Mouse (Mus musculus) adipocyte (in vitro differentiated cells): Measurements from ENCODE around the gene Itih5.

Source experiments
- DNase-seq: peaks from one replicate; pipeline ENCODE4 v3.0.0-alpha.2; 2016; ENCODE audit warnings: low spot score

Gene Itih5

DNA sequence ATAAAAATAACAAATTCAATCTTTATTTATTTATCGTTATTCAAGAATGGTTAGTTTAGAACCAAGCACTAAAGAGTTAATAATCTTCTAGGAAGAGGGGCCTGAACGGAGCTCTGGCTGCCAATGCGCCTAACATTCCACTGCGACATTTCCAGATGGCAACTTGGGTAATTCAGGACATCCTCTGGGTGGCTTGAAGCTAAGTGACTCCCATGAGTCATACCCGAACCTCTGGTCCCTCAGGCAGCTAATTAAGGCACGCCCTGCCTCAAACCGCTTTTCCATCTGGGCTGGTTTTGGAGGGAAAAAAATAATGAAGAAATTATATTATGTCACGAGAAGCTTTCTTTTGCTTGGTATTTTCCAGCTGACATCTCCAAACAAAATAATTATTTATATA, 14.6 kb downstream of the Itih5 start:
- no peak for DNase-seq

DNA sequence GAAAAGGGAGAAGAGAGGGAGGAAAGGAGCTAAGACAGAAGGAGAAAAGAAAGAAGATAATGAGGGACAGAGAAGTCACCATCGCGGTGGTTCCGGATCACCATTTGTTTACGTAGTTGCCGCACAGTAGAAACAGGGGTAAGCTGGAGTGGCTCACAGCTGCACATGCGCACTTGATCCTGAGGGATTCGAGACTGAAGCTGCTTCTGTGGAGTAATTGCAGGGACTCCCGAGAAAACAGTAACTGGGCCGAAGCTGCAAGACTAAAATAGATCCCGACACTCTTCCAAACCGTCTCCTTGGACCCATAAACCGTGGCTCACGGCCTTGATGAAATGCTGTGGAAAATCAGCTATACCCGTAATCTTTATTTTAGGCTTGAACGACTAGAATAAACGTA, 16.6 kb downstream of the Itih5 start:
- no peak for DNase-seq

GRCm38 (mm10) chr2:10193553-10193952, 40.2 kb downstream of the Itih5 start:
- peak; percentile 14 for DNase-seq

- DNase-seq = no peak
Measured at GRCm38 (mm10) chr2:10195162-10195561, 41.8 kb downstream of the Itih5 start.

DNA sequence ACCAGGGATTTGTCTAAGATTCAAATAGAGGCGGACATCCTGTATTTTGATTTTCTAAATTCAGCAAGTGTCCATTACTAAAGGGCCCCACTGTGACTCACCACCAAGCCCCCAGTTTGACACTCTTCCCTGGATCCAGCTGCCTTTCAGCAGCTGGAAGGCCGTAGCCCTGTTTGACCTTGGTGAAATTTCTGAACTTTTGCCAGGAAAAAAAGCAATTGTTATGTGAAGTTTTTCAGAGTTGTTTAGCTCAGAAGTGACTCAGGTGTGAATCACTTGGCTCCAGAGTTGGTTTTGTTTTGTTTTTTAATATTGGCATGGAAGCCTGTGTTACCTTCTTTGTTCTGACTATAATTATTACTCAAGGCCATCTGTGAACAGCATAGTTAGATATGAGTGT, 46.0 kb downstream of the Itih5 start:
- no peak for DNase-seq

DNA sequence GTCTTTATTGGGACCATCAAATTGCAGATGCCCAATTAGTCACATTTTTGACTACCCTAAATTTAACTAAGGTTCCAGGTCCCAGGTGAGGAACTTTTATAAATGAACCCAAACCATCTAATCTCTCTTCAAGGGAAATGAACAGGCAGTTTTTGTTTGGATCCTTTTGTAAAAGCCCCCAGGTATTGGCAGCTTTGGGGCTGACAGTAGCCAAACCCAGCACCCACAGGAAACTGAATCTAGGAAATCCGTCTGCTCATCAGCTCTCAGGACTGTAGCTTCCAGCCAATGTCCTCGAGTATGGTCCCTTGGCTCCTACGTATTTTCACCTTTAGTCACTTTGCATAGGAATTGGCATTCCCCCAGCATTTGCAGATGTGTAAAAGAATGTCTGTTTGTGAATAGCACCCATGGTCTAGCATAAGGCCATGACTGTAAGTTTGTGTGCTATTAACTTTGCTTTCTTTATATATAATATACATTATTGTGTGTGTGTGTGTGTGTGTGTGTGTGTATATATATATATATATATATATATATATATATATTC, 47.4 kb downstream of the Itih5 start:
- no peak for DNase-seq

GRCm38 (mm10) chr2:10204301-10204700, 50.9 kb downstream of the Itih5 start:
- peak; percentile 11 for DNase-seq

DNA sequence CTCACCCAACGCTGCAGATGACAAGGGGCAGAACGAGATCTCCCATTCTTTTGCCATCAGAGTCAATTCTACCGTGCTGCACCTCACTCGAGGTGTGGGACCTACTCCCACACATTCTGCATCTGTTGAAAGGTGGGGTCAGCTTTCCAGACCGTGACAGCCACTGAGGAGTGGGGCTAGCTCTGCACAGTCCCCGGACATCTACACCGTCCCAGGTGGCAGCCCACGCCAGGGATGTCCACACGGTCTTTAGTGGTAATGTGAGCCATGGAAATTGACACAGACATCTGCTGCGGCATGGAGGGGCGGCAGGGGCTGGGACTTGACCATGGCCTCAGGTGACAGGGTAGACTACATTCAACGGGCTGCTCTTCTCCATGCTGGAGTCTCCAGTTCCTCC, 60.1 kb downstream of the Itih5 start:
- no peak for DNase-seq

- peak; percentile 72 for DNase-seq
Measured at GRCm38 (mm10) chr2:10215876-10216565, 62.6 kb downstream of the Itih5 start.

- DNase-seq = peak; percentile 67
Measured at GRCm38 (mm10) chr2:10216566-10217247, 63.3 kb downstream of the Itih5 start.

DNA sequence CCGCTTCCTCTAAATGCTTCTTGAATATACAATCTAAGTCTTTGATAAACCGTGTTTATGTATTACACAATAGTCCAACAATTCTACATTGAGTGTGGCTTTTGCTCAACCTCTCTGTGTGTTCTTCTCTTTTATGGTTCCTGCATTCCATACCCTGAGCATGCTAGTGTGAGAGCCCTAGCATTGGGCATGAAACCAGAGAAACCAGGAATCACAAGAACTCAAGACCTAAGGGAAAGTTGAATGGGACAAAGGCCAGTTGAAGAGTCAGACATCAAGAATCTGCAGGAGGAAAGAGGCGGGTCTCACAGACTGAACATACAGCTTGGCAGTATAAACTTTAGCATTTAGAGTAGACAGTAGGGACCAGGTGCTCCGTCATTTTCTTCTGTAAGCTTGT, 68.5 kb downstream of the Itih5 start:
- peak; percentile 32 for DNase-seq

DNA sequence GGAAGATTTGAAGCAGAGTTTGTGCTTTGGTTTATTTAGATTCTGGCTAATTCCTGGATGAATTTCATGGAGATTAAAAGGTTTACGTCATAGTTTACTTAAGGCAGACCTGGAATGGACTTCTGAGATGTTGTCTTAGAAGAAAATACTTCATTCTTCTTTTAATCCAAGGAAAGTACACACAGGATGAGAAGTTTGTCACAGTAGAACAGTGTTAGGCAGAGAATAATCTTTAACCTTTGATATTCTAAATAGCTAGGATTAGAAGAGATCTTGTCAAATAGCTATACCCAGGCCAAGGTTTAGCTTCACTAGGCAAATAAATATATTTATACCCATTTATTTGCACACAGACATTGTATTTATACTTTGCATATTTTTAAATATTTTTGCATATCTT, 73.5 kb downstream of the Itih5 start:
- no peak for DNase-seq

- no peak for DNase-seq
Measured at GRCm38 (mm10) chr2:10231971-10232370, 78.6 kb downstream of the Itih5 start.

DNA sequence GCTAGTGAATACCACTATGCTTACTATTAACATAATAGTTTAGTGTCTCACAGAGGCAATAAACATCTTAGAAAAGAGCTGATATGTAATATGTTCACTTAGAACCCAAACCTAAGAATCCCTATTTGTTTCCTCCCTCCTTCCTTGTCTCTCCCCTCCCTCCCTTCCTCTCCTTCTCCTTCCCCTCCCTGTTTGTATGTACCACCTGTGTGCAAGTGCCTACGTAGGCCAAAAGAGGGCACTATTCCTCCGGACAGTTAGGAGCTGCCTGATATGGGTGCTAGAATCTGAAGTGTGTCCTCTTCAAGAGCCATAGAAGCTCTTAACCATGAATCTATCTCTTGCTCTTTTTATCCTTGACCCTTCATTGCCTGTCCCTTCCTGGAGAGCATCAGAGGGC, 83.2 kb downstream of the Itih5 start:
- no peak for DNase-seq

GRCm38 (mm10) chr2:10242970-10243369, 89.6 kb downstream of the Itih5 start:
- peak; percentile 12 for DNase-seq

GRCm38 (mm10) chr2:10250441-10250840, 97.1 kb downstream of the Itih5 start:
- no peak for DNase-seq

DNA sequence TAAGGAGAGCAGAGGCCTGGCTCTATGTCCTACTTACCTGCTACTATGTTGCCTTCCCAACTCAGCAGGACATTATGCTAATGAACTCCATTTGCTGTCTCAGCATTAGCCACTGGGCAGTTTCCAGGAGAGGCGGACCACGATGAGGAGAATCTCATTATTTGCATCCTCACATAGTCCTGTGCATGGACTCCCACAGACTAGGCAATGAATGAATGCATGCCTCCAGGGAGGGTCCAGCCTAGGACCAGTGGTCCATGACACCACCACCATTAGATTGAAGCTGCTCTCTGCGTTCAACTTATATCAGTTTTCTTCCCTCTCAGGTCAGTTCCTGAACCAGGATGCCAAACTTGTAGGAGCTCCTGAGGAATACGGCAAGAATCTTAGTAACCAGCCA, 97.6 kb downstream of the Itih5 start:
- DNase-seq = no peak

DNA sequence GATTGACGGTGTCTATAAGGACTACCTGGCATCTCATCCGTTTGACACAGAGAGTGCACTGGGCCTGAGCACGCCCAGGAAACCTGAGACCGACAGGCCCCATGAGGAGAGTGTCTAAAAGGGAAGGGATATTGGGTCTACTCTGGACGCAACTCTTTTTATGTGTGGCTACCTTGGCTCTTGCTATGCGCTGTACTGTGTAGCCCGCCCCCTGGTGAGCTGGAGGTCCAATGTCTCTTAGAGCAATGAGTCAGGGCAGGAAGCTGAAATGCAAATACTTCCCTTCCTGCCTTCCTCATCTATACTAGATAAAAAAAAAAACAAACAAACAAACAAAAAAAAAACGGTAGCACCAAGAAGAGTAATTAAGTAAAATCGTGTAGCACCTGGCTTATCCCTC, 98.1 kb downstream of the Itih5 start:
- DNase-seq = no peak

DNA sequence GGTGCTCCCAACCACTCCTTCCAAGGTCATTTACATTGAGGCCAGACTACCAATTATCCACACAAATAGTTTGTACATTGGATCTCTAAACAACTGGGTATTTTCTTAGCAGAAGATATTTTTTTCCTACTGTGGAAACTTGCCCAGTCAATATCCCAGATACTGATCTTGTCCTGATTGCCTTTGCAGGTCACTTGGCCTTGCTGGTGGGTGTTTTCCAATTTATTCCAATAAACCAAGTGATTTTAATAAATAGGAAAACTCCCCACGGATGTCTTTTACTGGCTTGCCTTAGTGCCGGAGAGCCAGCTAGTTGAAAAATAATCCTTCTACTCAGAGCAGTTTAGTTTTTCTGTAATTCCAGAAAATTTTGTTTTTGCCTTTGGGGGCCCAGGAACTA, 98.6 kb downstream of the Itih5 start:
- no peak for DNase-seq

GRCm38 (mm10) chr2:10253351-10253750, 100.0 kb downstream of the Itih5 start:
- no peak for DNase-seq

DNA sequence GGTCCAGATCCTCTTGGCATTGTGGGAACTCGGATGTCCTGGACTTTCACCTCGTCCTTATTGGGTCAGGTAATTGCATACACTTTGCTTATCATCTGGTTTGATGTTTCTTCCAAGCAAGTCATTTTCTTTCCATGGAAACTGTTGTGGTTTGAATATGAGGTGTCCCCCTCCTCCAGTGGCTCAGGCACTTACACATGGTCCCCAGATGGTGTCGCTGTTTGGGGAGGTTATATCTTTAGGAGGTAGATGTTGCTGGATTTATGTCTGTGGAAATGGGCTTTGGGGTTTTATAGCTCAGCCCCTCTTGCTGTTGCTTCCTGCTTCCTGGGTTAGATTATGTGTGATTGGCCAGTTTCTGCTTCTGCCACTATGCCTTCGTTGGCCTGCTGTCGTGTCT, 103.6 kb downstream of the Itih5 start:
- no peak for DNase-seq

DNA sequence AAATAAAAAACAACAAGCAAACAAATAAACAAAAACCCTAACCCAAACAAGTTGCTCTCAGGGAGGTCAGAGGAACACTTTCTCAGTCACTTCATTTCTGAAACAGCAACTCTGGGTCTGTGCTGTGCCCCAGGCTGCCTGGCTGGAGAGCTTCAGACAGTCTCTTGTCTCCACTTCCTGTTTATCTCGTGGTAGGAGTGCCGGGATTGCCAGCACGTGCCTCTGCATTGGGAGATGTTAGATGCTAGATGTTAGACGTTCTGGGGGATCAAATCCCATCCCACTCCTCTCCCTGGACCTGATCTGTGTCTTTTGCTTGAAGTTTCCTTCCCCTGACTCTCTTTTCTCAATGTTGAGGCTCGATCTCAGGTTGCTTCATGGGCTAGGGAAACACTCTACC, 104.9 kb downstream of the Itih5 start:
- no peak for DNase-seq

DNA sequence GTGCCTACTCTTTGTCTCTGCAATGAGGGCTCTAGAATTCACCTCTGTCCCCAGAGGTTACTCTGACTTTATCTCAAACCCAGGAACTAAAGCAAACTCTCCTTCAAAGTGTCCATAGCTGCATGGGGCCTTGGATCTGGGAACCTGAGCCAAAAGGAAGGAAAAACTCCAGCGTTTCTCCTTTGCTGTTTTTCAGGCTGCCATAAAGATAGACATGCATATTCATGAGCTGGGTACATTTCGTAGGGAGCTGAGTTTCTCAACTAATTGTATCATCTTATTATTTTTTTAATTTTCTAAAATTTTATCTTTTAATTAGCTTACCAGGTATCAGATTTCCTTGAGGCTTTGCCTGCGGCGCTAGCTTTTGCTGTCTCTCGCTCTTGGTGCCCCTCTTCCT, 106.7 kb downstream of the Itih5 start:
- DNase-seq = no peak

GRCm38 (mm10) chr2:10261337-10261736, 108.0 kb downstream of the Itih5 start:
- DNase-seq = no peak
